Mouse (Mus musculus): ENCODE measurements around the gene Adig.
A peak's percentile ranks its signal among the peaks of the same experiment; 100 is the strongest.

Adig gene

DNA sequence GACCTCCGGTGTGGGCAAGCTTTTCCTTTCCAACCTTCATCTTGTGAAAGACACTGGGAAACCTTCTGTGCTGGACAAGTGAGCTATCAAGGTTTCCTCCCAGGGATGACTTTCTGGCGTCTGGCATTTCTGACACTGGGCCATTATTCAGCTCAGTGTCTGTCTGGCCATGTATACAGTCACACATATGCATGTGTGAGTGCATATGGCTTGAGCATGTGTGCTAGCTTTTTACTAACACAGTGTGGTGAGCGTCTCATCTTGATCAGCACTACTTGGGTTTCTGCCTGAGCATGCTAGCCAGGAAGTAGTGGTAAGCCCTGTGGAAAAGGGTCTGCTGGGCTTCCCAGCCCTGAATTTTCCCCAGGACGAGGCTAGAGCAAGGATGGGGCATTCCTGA lies 38.9 kb downstream of the Adig start:
- DNase-seq (ENCODE audit: low spot score): no peak

DNA sequence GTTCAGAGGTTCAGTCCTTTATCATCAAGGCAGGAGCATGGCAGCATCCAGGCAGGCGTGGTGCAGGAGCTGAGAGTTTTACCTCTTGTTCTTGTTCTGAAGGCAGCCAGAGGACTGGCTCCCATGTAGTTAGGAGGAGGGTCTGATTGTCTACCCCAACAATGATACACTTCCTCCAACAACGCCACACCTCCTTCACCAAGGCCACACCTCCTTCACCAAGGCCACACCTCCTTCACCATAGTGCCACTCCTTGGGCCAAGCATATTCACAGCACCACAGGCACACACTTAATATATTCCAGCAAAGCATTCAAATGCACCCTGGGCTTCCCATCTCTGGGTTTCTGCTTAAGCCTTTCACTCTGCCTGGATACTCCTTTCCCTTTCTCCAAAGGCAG lies 42.9 kb downstream of the Adig start:
- no peak for DNase-seq (ENCODE audit: low spot score)

DNA sequence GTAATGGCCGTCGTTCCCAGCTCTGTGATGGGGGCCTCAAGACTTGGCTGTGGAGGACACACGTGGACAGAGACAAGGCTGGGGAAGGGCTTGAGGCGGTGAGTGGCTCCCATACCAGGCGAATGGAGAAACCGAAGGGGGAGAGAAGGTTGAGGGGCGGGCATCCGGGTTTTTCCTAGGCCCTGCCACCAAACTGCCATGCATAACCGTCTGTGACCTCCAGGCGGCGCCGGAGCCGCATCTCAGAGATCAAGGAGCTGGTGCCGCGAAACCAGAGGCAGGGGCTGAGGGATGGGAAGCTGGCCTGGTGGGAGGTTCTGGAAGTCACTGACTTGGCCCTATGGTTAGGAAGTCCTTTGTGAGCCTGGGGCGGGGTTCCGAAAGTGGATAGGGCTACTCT lies 44.3 kb downstream of the Adig start:
- DNase-seq (ENCODE audit: low spot score): peak; percentile 94

DNA sequence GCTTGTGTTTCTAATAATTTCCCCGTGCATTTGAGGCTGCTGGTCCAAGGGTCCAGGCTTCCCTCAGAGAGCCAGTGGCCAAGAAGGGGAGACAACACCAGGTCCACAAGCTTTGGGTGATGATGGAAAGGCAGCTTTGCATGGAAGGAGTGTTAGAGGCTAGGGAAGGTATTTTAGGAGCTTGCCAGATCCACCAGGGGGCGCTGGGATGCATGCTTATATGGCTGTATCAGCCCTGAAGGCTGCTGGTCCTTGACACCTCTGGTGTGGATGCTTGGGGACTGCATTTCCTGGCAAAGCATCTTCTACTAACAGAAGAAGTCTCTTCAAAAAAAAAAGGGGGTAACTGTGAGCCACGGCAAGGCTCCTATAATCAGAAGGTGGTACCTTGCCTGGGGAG lies 47.7 kb downstream of the Adig start:
- DNase-seq (ENCODE audit: low spot score): peak; percentile 88

DNA sequence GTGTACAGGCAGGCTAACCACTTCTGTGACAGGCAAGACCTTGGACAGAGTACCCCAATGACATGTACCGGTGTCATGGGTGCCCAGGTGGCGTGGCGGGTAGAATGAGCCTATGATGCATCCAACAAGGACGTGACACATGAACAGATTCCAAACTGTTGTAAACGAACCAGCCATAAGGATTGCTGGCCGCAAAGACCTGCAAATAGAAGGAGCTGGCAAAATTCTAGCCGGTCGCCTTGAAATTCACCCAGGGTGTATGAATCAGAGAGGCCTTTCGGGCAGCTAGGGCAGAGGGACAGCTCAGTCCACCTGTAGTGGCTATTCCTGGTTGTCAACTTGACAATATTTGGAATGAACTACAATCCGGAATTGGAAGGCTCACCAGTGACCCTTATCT lies 52.0 kb downstream of the Adig start:
- DNase-seq (ENCODE audit: low spot score): no peak

DNA sequence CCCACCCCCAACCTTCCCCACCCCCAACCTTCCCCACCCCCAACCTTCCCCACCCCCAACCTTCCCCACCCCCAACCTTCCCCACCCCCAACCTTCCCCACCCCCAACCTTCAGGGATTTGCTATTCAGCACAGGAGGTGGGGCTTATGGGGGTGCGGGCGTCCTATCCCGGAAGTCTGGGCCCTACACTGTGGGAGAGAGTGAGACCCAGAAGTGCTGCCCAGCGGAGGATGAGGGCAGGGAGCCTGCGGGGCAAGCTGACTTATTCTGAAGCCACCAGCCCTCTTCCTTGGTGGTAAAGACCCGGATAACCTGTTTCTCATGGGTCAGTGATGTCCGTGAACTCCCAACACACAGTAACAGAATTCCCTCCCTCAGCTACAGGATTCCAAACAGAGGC lies 52.8 kb downstream of the Adig start:
- peak; percentile 22 for DNase-seq (ENCODE audit: low spot score)

DNA sequence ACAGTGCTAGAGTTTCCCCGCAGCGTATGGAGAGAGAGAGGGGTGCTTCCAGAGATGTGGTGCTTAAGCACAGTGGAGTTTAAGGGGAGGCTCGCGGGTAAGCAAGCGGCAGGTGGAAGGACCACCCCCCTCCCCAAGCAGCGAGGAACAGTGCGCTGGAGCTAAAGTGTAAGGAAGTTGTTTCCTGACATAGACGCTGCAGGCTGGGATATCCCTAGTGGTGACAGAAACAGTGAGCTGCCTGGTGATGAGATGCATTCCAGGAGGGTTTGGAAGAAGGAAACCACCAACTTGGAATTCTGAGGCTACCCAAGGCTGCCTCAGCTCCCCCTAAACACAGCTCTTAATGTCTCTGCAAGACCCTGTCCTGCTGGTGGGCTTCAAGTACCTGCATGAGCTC lies 53.4 kb downstream of the Adig start:
- peak; percentile 30 for DNase-seq (ENCODE audit: low spot score)

DNA sequence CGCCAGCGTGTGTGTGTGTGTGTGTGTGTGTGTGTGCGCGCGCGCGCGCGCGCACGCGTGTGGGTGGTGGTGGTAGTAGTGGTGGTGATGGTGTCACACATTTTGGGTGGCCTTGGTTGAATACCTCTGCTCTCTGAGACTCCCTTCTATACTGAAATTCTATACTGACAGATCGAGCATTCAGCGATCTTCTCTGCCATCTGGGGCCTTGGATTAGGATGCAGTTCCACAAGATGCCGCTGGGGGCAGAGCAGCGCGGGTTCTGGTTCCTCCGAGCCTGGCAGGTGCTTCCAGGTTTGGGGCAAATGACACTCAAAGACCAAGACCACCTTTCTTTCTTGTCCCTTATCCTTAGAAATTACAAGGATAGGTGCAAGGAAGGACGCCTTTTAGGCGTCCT lies 53.8 kb downstream of the Adig start:
- DNase-seq (ENCODE audit: low spot score): peak; percentile 85

DNA sequence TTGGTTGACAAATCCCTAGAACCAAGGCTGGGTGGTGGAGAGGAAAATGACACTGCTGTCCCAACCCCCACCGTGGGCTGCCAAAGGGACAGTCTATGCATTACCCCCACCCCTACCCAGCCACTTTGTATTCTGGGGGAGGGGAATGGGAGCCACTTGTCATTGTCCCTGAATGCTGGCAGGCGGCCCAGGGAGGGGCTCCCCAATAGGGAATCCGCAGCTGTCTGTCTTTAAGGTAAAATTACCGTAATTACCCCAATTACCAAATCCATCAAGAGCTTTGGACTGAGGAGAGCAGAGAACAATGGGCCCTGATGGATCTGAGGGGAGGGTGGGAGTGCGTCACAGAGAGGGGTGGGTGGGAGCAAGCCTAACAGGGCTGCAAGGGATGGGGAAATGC lies 54.3 kb downstream of the Adig start:
- DNase-seq (ENCODE audit: low spot score): no peak

Data from embryo, embryonic 10.5 days (tissue).